Mouse (Mus musculus): Measurements from ENCODE around the gene Mknk2. TPM values are rescaled to one million over a fixed set of nuclear protein-coding genes. Genes with fewer than 3 reads are reported as not detected.

The Mknk2 gene
- polyA plus RNA-seq, 1 experiment from 2014 or later: 119 TPM

DNA sequence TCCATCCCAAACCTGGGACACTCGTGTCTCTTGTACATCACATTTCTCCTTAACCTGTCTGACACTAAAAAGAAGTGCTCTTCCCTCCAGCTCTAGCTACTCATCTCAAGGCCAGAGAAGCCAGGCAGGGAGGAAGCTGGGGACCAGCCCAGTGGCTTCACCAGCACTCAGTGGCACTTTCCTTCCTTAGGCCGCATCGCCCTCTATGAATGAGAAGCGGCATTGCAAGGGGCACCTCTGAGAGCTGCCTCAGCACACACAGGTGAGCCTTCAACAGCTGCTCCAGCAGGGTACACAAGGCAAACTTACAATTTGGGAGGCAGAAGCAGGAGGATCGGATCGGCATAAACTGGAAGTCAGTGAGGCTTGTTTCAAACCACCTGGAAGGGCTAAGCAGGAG lies 6.3 kb upstream of the Mknk2 start:
- peaks cover 56% of the 10 kb centered on the region for H3K36me3 ChIP-seq (replicated peaks)
- peak; percentile 42 for DNase-seq (ENCODE audit: low spot score)
- 52% methylated on average over 6 of the region's 6 CpGs for WGBS

DNA sequence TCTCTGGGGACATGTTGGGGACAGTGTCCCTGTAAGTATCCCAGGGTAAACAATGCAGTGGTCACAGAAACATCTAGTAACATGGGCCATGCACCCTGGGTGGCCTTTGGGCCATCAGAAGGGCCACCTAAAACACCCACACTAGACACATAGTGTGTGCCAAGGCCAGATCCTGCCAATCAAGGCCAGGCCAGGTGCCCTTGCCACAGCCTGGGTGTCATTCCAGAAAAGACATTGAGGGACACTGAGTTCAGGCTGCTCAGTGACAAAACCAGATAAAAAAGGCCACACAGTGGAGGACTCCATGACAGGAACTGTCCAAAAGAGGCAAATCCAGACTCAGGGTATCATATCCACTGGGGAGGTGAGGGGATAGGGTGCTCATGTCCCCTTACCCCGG lies 5.7 kb upstream of the Mknk2 start:
- WGBS: 89% methylated on average over 1 of the region's 1 CpGs

More for the DNA sequence above, 6.3 kb upstream of the Mknk2 start:
- H3K27me3 ChIP-seq (replicated peaks; ENCODE audit: low read depth, poor library complexity, severe bottlenecking): no peaks in the 10 kb centered on the region
- no peak overlapping the region for H3K27ac ChIP-seq (replicated peaks)
- no peaks in the 10 kb centered on the region for H3K9me3 ChIP-seq
- no peak overlapping the region for H3K4me3 ChIP-seq
- peaks cover 8% of the 10 kb centered on the region for H3K4me1 ChIP-seq

DNA sequence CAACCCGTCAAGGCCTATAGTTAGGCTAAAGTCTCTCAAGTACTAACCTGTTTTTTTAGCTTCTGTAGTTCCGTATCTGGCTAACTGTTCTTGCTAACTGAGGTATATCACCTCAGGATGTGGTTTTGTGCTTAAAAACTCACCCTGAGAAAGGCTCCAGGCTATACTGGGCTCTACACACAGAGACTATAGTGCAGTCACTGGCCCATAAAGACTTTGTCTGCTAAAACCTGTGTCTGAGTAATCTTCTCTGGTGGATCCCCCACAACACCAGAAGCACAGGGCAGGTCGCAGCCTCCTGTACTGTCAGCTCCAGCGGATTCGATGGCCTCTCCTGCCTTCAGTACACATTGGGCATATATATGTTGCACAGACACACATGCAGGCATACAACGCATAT lies 4.1 kb upstream of the Mknk2 start:
- no peak overlapping the region for H3K4me3 ChIP-seq
- no peaks in the 10 kb centered on the region for H3K9me3 ChIP-seq
- no peak overlapping the region for H3K27ac ChIP-seq (replicated peaks)
- peaks cover 30% of the 10 kb centered on the region for H3K4me1 ChIP-seq
- DNase-seq (ENCODE audit: low spot score): no peak
- H3K27me3 ChIP-seq (replicated peaks; ENCODE audit: low read depth, poor library complexity, severe bottlenecking): no peaks in the 10 kb centered on the region
- H3K36me3 ChIP-seq (replicated peaks): peaks cover 42% of the 10 kb centered on the region
- 95% methylated on average over 6 of the region's 6 CpGs for WGBS

More for the DNA sequence above, 5.7 kb upstream of the Mknk2 start:
- DNase-seq (ENCODE audit: low spot score): no peak
- Histone ChIP-seq H3K4me3 (no peak overlapping the region), H3K4me1 (peaks cover 14% of the 10 kb centered on the region), H3K27ac (replicated peaks) (no peak overlapping the region), H3K36me3 (replicated peaks) (peaks cover 52% of the 10 kb centered on the region), H3K27me3 (replicated peaks; ENCODE audit: low read depth, poor library complexity, severe bottlenecking) (no peaks in the 10 kb centered on the region), H3K9me3 (no peaks in the 10 kb centered on the region)

DNA sequence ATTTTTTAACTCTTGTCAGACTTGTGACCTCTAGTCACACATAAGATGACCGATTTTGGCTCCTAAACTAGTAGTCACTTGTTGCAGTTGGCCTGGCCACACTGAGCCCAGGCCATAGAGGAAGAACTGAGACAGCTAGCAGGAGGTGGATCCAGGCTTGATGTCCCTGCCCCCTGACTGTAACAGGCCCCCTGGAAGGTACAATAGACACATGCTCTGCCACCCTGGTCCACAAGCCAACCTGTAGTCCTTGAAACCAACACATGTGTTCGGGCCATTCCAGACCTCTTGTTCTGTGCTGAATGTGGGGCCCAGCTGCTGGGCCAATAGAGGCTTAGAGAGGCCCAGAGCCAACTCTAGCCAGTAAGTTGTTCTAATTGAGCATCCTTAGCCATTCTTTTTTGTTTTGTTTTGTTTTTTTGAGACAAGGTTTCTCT lies 2.4 kb upstream of the Mknk2 start:
- no peak for DNase-seq (ENCODE audit: low spot score)
- Histone ChIP-seq H3K9me3 (no peaks in the 10 kb centered on the region), H3K4me1 (peaks cover 39% of the 10 kb centered on the region), H3K27me3 (replicated peaks; ENCODE audit: low read depth, poor library complexity, severe bottlenecking) (no peaks in the 10 kb centered on the region), H3K4me3 (no peak overlapping the region), H3K36me3 (replicated peaks) (peaks cover 25% of the 10 kb centered on the region), H3K27ac (replicated peaks) (no peak overlapping the region)
- 81% methylated on average over 2 of the region's 2 CpGs for WGBS

DNA sequence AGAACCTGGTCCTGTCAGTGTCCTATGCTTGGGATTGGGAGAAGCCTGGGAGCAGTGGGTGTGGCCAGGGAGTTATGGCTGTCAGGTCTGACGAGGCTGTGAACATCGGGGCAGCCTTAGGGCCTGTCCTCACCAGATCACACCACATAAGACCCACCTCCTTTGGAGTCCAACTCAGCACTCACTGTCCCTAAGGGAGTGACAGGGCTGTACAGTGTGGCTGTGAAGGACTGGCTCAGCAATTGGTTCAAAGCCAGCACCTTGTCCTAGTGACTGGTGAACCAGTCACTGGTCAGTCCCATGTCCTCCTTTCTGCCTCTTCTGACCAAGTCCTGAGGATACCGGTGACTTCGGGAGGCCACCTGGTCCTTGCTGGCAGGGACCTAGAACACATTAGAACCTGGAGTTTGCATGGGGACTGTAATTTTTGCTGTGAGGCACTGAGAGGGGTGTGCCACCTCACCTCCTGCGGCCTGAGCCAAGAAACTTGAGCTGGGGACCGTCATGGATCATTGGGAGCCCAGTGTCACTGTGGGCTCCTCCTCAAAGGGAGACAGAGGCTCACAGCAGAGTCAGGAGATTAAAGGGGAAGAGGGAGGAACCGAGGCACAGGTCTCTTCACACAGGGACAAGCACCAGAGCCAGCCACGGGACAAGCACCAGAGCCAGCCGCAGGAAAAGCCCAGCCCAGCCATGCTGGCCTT lies 1.8 kb upstream of the Mknk2 start:
- Histone ChIP-seq H3K4me1 (peaks cover 45% of the 10 kb centered on the region), H3K9me3 (no peaks in the 10 kb centered on the region), H3K4me3 (0 out of 2 replicates have a peak overlapping the region, but pooled peaks have one; percentile 5), H3K27me3 (replicated peaks; ENCODE audit: low read depth, poor library complexity, severe bottlenecking) (no peaks in the 10 kb centered on the region), H3K36me3 (replicated peaks) (peaks cover 19% of the 10 kb centered on the region), H3K27ac (replicated peaks) (peak overlapping the region; percentile 93)
- WGBS: 65% methylated on average over 9 of the region's 9 CpGs
- no peak for DNase-seq (ENCODE audit: low spot score)

DNA sequence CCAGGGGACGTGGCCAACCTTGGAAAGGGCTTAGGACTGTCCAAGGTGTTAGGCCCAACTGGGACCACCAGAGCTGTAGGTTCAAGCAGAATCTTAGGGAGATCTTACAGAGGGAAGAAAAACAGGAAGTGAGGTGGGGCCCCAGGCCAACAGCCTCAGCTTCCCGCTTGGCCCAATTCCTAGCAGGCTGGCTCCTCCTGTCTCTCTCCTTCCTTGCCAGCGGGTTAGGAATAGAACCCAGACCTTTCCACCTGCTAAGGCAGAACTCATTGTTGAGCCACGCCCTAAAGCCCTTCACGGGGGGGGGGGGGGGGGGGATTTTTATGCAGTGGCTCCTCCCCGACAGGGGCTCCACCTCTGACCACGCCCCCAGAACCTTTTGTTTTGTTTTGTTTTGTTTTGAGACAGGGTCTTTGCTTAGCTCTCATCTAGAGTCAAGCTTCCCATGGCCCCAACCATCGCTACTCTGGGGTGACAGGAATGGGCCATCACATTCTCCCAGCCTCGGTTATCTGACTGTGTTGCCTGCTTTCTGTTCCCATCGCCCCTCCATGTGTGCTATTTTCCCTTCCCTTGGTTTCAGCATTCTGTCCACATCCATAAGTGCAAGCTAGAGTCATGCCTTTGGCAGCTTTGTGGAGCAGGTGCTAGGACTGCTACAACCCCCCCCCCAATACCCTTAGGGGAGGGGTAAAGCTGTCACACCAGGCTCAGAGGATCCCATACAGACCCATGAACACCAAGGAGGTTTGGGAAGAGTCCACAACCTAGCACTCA lies 877 bp upstream of the Mknk2 start:
- Histone ChIP-seq H3K4me1 (peaks cover 54% of the 10 kb centered on the region), H3K27ac (replicated peaks) (peak overlapping the region; percentile 93), H3K36me3 (replicated peaks) (peaks cover 19% of the 10 kb centered on the region), H3K4me3 (peak overlapping the region; percentile 97), H3K27me3 (replicated peaks; ENCODE audit: low read depth, poor library complexity, severe bottlenecking) (no peaks in the 10 kb centered on the region), H3K9me3 (no peaks in the 10 kb centered on the region)
- no peak for DNase-seq (ENCODE audit: low spot score)
- WGBS: 47% methylated on average over 10 of the region's 10 CpGs

DNA sequence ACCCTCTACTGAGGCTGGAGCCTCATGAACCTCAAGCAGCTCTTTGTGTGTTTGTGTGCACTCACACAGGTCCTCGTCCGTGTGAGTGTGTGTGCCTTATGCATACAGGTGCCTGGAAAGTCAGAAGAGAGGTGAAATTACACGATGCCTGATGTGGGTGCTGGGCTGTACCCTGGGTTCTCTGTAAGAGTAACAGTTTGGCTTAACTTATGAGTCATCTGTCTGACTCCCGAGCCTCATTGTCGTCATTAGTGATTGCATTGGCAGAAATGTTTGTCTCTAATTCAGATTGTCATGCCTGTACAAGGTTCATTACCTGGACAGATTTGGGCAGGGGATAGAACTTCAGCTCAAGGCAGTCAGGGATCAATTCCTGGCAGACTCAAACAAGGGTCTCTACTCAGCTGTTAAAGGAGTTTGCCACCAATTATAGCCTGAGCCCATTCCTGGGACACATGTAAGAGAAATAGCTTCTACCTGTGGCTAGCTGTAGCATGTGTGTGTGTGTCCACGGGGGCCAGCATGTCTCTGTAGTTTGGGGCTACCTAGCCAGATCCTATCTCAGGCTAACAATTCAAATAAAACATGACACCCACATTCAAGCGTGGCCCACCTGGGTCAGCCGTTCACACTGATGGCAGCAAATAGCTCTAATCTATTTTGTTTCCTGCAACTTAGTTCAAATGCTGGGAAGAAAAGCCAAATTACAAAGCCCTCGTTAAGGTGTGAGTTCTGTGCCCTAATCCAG lies 610 bp downstream of the Mknk2 start:
- no peak for DNase-seq (ENCODE audit: low spot score)
- Histone ChIP-seq H3K9me3 (no peaks in the 10 kb centered on the region), H3K4me3 (peak overlapping the region; percentile 97), H3K27ac (replicated peaks) (peak overlapping the region; percentile 93), H3K4me1 (peaks cover 69% of the 10 kb centered on the region), H3K36me3 (replicated peaks) (peaks cover 23% of the 10 kb centered on the region), H3K27me3 (replicated peaks; ENCODE audit: low read depth, poor library complexity, severe bottlenecking) (no peaks in the 10 kb centered on the region)
- 42% methylated on average over 9 of the region's 9 CpGs for WGBS

DNA sequence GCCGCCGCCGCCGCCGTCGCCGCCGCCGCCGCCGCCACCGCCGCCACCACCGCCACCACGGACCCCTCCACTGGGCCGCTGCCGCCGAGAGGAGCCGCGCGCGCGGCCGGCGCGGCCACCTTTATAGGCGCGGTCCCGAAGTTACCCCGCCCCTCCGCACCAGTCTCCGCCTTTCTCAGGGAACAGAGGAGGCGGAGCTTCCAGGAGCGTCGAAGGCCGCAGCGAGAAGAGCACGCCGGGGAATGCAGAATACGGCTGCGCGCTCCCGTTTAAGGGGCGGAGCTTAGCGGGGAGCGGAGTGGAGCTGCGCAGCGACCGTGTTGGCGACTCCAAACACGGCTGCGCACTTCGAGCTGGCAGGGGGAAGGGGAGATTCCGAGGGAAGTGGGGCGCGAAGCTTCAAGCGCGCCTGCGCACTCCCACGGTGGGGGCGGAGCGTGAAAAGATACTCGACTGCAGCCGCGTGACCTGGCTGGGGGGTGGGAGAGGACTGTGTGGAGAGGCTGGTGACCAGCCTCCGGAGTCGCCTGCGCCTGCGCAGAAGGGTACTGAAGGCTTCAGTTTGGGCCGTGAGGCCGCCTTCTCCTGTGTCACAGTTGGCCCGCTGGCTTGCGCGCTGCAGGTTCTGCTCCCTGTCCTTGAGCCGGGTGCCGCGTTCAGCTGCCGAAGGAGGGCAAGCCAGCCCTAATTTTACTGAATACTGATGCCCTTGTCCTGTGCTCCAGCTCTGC lies 1.5 kb downstream of the Mknk2 start:
- WGBS: under 1% methylated on average over 78 of the region's 78 CpGs
- peak overlapping the region; percentile 97 for H3K4me3 ChIP-seq
- no peaks in the 10 kb centered on the region for H3K9me3 ChIP-seq
- peak; percentile 100 for DNase-seq (ENCODE audit: low spot score)
- peak overlapping the region; percentile 93 for H3K27ac ChIP-seq (replicated peaks)
- H3K4me1 ChIP-seq: peaks cover 71% of the 10 kb centered on the region
- H3K27me3 ChIP-seq (replicated peaks; ENCODE audit: low read depth, poor library complexity, severe bottlenecking): no peaks in the 10 kb centered on the region
- H3K36me3 ChIP-seq (replicated peaks): peaks cover 33% of the 10 kb centered on the region

DNA sequence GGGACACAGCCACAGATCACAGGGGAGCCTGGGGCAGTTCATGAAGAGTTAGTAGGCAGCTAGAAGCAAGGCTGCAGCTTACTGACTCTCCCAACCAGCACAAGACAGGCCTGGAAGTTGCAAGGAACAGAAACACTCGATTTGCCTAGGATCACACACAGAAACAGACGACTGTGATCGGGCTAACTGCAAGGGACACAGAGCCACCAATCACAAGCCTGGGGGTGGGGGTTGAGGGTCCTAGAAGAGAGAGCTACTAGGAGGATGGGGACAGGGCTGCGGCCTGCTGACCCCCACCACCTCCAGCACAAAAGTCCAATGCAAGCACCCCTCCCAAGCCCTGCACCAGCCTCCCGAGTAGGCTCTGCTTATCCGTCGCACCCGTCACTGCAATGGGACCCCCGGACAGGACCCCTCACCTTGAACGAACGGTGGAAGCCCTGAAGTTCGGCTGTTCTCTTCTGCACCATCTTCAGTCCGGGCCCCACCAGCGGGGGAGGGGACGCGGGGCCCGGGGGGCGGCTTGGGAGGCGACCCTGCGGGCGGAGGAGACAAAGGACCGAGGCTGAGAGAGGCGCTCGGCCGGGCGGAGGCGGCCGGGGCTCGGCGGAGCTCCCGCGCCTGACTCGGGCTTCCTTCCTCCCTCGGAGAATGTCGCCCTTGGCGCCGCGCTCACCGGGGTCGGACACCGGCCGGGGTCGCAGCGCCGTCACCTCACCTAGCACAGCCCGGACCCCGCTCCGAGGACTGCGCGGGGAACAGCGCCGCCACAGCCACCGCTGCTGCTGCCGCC lies 2.3 kb downstream of the Mknk2 start:
- H3K4me1 ChIP-seq: peaks cover 71% of the 10 kb centered on the region
- peaks cover 40% of the 10 kb centered on the region for H3K36me3 ChIP-seq (replicated peaks)
- peak; percentile 56 for DNase-seq (ENCODE audit: low spot score)
- H3K9me3 ChIP-seq: no peaks in the 10 kb centered on the region
- H3K4me3 ChIP-seq: peak overlapping the region; percentile 97
- H3K27ac ChIP-seq (replicated peaks): peak overlapping the region; percentile 93
- H3K27me3 ChIP-seq (replicated peaks; ENCODE audit: low read depth, poor library complexity, severe bottlenecking): no peaks in the 10 kb centered on the region
- WGBS: under 1% methylated on average over 54 of the region's 54 CpGs

DNA sequence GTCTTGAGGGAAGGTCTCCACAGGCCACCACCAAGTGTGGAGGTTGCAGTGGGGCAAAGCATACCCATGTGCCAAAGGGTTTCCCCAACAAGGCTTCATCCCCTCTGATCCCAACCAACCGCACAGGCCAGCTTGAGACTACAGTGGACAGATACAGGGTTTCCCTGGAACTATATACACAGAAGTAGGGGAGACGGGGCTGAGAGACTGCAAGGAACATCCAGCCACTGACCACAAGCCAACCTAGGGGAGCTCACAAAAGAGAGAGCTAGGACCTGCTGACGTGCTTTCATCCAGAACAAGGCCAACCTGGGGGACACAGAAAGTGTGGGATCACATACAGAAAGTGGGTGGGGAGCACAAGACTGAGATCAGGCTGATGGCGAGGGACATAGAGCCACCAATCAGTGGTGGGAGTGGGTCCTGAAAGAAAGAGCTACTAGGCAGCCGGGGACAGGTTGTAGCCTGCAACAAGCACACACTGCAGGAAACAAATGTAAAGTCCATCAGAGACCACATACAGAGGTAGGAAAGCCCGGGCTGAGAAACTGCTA lies 3.0 kb downstream of the Mknk2 start:
- WGBS: 30% methylated on average over 6 of the region's 6 CpGs
- Histone ChIP-seq H3K27ac (replicated peaks) (peak overlapping the region; percentile 93), H3K27me3 (replicated peaks; ENCODE audit: low read depth, poor library complexity, severe bottlenecking) (no peaks in the 10 kb centered on the region), H3K4me3 (peak overlapping the region; percentile 97), H3K9me3 (no peaks in the 10 kb centered on the region), H3K36me3 (replicated peaks) (peaks cover 47% of the 10 kb centered on the region), H3K4me1 (peaks cover 70% of the 10 kb centered on the region)
- no peak for DNase-seq (ENCODE audit: low spot score)

DNA sequence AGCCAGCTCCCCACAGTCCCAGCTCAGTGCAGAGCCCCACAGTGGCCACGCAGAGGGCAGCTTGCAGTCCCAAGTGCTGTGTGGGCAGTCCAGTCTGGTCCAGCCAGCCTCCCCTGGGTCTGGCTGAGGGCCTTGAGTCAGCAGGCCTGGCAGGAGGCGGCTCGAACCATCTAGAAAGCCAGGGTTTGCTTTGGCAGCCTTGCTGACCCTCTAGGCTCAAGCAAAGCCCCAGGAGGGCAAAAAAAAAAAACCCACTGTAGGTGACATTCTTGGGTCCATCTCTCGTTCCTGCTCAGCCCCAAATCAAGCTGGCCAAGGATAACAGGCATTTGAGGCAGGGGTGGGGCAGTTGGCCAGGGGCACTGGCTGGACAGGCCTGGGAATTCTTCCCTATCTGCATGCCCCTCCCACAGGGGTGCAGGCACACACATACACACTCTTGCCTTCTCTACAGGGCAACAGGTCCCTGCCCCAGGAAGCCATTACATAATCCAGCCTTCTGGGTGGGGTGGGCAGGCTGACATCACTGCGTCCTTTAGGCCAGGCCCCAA lies 3.7 kb downstream of the Mknk2 start:
- peak overlapping the region; percentile 97 for H3K4me3 ChIP-seq
- no peaks in the 10 kb centered on the region for H3K9me3 ChIP-seq
- 76% methylated on average over 5 of the region's 5 CpGs for WGBS
- H3K27ac ChIP-seq (replicated peaks): peak overlapping the region; percentile 93
- no peaks in the 10 kb centered on the region for H3K27me3 ChIP-seq (replicated peaks; ENCODE audit: low read depth, poor library complexity, severe bottlenecking)
- peaks cover 54% of the 10 kb centered on the region for H3K36me3 ChIP-seq (replicated peaks)
- peaks cover 63% of the 10 kb centered on the region for H3K4me1 ChIP-seq
- no peak for DNase-seq (ENCODE audit: low spot score)
